Mouse (Mus musculus) liver, adult 2 months (tissue): ENCODE results near the gene A730009L09Rik.

ENCODE experiments used
- CTCF ChIP-seq: fragments of 200-500 bp; IDR thresholded peaks from 2 replicates; pipeline ENCODE4 v1.5.1; 2011; ENCODE audit warnings: low read depth, low read length, control low read depth
- POLR2A ChIP-seq: fragments of 200-500 bp; IDR thresholded peaks from 2 replicates; pipeline ENCODE4 v1.6.1; 2011; ENCODE audit warnings: low read length, control low read depth; ENCODE audit not compliant: insufficient read depth; ENCODE audit errors: extremely low read depth

DNA sequence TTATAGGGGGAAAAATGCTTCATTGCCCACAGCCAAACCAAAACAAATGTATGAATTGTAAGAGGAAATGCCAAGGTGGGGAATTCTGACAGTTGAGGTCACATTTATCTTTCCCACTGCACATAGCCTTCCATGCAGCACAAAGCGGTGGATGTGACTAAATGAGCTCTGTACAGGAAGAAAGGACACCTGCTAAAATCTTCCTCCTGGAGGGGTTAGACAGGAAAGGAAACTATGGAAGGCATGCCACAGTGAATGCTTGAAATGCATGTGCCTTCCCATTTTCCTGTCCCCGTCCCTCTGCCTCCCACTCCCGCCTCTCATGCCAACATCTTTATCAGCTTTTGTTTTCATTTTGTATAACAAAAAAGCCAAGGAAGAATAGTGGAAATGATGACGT, 7.2 kb upstream of the A730009L09Rik start:
- TF ChIP-seq CTCF, result no peak
- no peak for TF ChIP-seq POLR2A
